Mouse (Mus musculus) heart, embryonic 11.5 days (tissue): ENCODE results near the gene Aars2. TPM values are rescaled to one million over a fixed set of nuclear protein-coding genes. Genes with fewer than 3 reads are reported as not detected.

Experiments used
- ATAC-seq: fragments of 200-750 bp; cut with Nextera tagmentation; replicated peaks from 2 replicates; pipeline ENCODE4 v1.8.0; 2017; ENCODE audit warnings: moderate library complexity; ENCODE audit not compliant: insufficient number of reproducible peaks, low FRiP score, low TSS enrichment
- H3K27ac ChIP-seq: fragments of 300-500 bp; sonication (generic); 2 replicates; pipeline ENCODE4 v1.5.1; 2014; ENCODE audit warnings: mild to moderate bottlenecking, low read depth, low read length
- H3K27me3 ChIP-seq: fragments of 300-500 bp; sonication (generic); 2 replicates; pipeline ENCODE4 v1.6.1; 2014; ENCODE audit warnings: mild to moderate bottlenecking, low read length, mixed read lengths; ENCODE audit not compliant: control insufficient read depth, insufficient read depth
- H3K36me3 ChIP-seq: fragments of 300-500 bp; sonication (generic); 2 replicates; pipeline ENCODE4 v1.6.1; 2014; ENCODE audit warnings: mild to moderate bottlenecking, low read length, moderate library complexity, mixed read lengths; ENCODE audit not compliant: control insufficient read depth, insufficient read depth
- H3K4me1 ChIP-seq: fragments of 300-500 bp; sonication (generic); 2 replicates; pipeline ENCODE4 v1.6.1; 2014; ENCODE audit warnings: low read length; ENCODE audit not compliant: control insufficient read depth, insufficient read depth
- H3K4me2 ChIP-seq: fragments of 300-500 bp; sonication (generic); 2 replicates; pipeline ENCODE4 v1.6.1; 2014; ENCODE audit warnings: mild to moderate bottlenecking, moderate library complexity
- H3K4me3 ChIP-seq: fragments of 300-500 bp; sonication (generic); 2 replicates; pipeline ENCODE4 v1.5.1; 2014; ENCODE audit warnings: low read depth, low read length
- H3K9ac ChIP-seq: fragments of 300-500 bp; sonication (generic); 2 replicates; pipeline ENCODE4 v1.6.1; 2014; ENCODE audit warnings: mild to moderate bottlenecking, low read depth, low read length, moderate library complexity
- H3K9me3 ChIP-seq: fragments of 300-500 bp; sonication (generic); replicated peaks from 2 replicates; pipeline ENCODE4 v1.6.1; 2016; ENCODE audit warnings: low read length; ENCODE audit not compliant: control insufficient read depth
- WGBS: fragments of 180-500 bp; shearing (Covaris S2); extraction: QIAGEN DNeasy Blood & Tissue Kit; methylation state at CpG from one replicate; pipeline ENCODE4 v1.1.7; 2014; ENCODE audit not compliant: insufficient replicate concordance; 5-methylcytosine and 5-hydroxymethylcytosine counted together
- polyA plus RNA-seq: library from polyadenylated mRNA; unstranded; fragments of >200 nt; fragmentation: Nextera tagmentation; extraction: Ambion mirVana; gene quantifications from 2 replicates; pipeline ENCODE4 v1.2.1, GENCODE M21; 2014

Aars2 gene
- polyA plus RNA-seq, 1 experiment from 2014 or later = 12.1 TPM

GRCm38 (mm10) chr17:45554420-45554819, 47.8 kb downstream of the Aars2 start:
- H3K27me3 ChIP-seq = peaks cover 25% of the 10 kb centered on the region
- 40% methylated on average over 1 of the region's 1 CpGs for WGBS
- no peak for ATAC-seq

GRCm38 (mm10) chr17:45555452-45556106, 48.9 kb downstream of the Aars2 start, which contains the start of gene Nfkbie:
Gene Nfkbie, plus strand, starts transcription at chr17:45555703.
- Histone ChIP-seq H3K27me3 (peaks cover 22% of the 10 kb centered on the region), H3K9me3 (no peaks in the 10 kb centered on the region), H3K27ac (no peak within 1 kb of the TSS), H3K4me2 (peak within 1 kb of the TSS; percentile 94), H3K4me3 (peak within 1 kb of the TSS; percentile 60), H3K9ac (peak within 1 kb of the TSS; percentile 65), H3K36me3 (no peaks in the 10 kb centered on the region), H3K4me1 (peaks cover 6% of the 10 kb centered on the region; the same call in 1 of the 2 replicates)
- WGBS = under 1% methylated on average over 45 of the region's 45 CpGs
- ATAC-seq = peak; percentile 74

More at GRCm38 (mm10) chr17:45554420-45554819, 47.8 kb downstream of the Aars2 start:
- Histone ChIP-seq H3K4me1 (peaks cover 9% of the 10 kb centered on the region; the same call in 1 of the 2 replicates), H3K27ac (no peak overlapping the region), H3K9ac (no peak overlapping the region), H3K4me3 (no peak overlapping the region), H3K9me3 (no peaks in the 10 kb centered on the region), H3K4me2 (no peak overlapping the region), H3K36me3 (no peaks in the 10 kb centered on the region)

DNA sequence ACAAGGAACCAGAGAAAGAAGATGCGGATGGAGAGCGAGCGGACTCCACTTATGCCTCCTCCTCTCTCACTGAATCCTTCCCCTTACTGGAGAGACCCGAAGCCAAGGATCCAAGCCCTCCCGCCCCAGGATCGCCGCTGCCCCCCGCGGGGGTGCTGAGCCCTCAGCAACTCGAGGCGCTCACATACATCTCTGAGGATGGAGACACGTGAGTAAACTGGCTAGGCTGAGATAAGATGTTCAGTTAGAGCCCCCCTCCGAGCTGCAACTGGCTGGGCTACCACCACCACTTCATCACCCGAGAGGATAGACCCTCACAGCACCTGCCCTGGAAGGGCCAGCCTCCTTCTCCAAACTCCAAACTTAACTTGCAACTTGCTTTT, 49.5 kb downstream of the Aars2 start:
- peak overlapping the region; percentile 65 for H3K9ac ChIP-seq
- H3K4me2 ChIP-seq = peak overlapping the region; percentile 94
- 2% methylated on average over 14 of the region's 14 CpGs for WGBS
- H3K9me3 ChIP-seq = no peaks in the 10 kb centered on the region
- peaks cover 22% of the 10 kb centered on the region for H3K27me3 ChIP-seq
- H3K36me3 ChIP-seq = no peaks in the 10 kb centered on the region
- H3K27ac ChIP-seq = no peak overlapping the region
- ATAC-seq = no peak
- H3K4me1 ChIP-seq = peaks cover 6% of the 10 kb centered on the region; the same call in 1 of the 2 replicates
- H3K4me3 ChIP-seq = peak overlapping the region; percentile 60

DNA sequence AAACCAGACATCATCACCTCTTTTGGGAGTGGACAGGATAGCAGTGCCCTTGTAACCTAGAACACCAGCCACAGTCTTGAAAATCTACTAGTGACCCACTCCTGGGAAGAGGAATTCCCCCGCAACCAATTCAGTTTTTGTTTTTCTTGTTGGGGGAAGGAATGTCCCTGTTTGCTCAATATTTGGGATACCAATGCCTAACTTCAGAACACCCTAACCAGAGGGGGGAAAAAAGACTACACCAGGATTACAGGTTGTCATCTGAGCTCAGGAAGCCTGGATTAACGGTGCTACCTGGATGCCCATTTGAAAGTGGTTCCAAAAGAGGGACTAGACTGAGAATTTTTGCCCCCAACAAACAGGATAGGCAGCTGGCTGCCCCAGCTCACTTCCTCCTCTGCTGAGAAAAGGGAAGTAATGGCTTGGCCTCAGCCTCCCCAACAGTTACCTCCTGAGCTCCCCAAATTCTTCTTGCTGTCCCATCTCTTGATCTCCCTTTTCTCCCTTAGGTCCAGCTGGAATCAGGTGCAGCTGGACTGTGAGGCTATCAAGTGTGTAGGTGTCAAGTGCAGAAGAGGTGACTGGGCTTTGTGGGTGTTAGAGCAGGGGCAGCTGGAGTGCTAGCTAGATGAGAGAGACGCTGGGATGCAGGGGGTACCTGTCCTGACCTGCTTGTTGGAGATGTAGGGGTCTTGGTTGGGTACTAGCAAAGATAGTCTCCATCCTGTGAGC, 50.0 kb downstream of the Aars2 start:
- ATAC-seq = no peak
- Histone ChIP-seq H3K4me1 (peaks cover 6% of the 10 kb centered on the region; the same call in 1 of the 2 replicates), H3K27ac (no peak overlapping the region), H3K4me2 (peak overlapping the region; percentile 94), H3K9me3 (no peaks in the 10 kb centered on the region), H3K27me3 (peaks cover 22% of the 10 kb centered on the region), H3K36me3 (no peaks in the 10 kb centered on the region), H3K4me3 (peak overlapping the region; percentile 60), H3K9ac (no peak overlapping the region)
- WGBS = 71% methylated on average over 3 of the region's 3 CpGs

DNA sequence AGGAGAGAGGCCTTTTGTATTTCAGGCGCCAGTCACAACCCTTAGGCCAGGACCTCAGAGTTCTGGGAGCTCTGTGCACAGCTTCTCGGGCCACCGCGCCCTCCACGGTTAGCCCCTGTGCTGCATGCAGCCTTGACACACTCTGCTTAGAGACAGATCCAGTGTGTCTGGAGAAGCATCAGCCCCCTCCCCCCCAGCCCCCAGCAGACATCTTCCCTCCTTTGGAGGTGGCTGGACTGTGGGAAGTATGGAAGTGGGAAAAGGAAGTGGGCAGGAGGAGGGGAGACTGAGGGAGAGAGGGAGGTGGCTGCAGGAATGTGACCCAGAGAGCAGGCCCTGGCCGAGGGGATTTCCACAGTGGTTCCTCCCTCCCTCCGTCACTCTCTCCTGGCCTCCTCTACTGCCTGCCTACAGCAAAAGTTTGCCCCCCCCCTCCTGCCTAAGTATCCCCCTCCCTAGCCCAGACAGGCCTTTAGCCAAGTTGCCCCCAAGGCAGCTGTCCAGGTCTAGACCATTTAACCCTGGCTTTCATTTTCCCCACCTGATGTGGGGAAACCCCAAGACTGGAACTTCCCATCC, 50.7 kb downstream of the Aars2 start:
- 71% methylated on average over 7 of the region's 7 CpGs for WGBS
- no peak for ATAC-seq
- no peak overlapping the region for H3K4me3 ChIP-seq
- H3K36me3 ChIP-seq = no peaks in the 10 kb centered on the region
- peak overlapping the region; percentile 20; the same call in 1 of the 2 replicates for H3K4me2 ChIP-seq
- no peak overlapping the region for H3K9ac ChIP-seq
- H3K27me3 ChIP-seq = peaks cover 22% of the 10 kb centered on the region
- no peaks in the 10 kb centered on the region for H3K9me3 ChIP-seq
- H3K4me1 ChIP-seq = 0 out of 2 replicates have a peak, but pooled peaks cover 3% of the 10 kb centered on the region
- H3K27ac ChIP-seq = no peak overlapping the region

DNA sequence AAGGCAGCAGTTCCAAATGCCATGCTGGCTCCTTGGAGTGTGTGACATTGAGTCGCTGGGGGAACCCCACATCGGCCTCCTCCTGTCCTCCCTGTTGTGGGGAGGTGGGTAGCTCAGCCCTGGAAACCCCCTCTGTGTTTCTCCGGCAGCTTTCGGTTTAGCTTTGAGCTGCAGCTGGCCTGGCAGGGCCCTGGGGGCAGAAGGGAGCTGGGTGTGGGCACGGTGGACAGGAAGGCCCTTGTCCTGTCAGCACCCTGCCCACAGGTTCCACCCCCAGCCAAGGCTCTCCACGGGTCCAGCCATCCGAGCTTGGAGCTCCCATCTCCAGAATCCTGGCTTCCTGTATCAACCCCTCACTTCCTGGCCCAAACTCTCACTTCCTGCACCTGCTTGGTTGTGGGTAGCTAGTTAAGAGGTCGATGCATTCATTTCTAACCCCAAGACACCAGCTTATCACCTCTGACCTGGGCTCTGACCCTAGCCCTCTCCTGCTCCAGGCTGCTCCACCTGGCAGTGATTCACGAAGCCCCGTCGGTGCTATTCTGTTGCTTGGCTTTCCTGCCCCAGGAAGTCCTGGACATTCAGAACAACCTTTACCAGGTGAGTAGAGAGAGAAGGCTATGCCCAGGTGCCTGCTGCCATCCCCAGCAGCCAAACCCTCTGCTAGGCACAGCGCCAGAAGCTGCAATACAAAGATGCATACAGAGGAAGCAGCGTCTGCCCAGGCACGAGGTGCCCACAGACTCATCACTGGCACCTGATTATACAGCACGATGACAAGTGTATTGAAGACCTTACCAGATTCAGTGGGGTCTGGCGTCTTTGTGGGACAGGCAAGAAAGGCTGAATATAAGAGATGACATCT, 51.6 kb downstream of the Aars2 start:
- Histone ChIP-seq H3K36me3 (no peaks in the 10 kb centered on the region), H3K4me2 (peak overlapping the region; percentile 5; the same call in 1 of the 2 replicates), H3K4me3 (no peak overlapping the region), H3K4me1 (0 out of 2 replicates have a peak, but pooled peaks cover 3% of the 10 kb centered on the region), H3K9me3 (no peaks in the 10 kb centered on the region), H3K27me3 (peaks cover 19% of the 10 kb centered on the region), H3K9ac (no peak overlapping the region), H3K27ac (no peak overlapping the region)
- 55% methylated on average over 16 of the region's 16 CpGs for WGBS
- no peak for ATAC-seq

DNA sequence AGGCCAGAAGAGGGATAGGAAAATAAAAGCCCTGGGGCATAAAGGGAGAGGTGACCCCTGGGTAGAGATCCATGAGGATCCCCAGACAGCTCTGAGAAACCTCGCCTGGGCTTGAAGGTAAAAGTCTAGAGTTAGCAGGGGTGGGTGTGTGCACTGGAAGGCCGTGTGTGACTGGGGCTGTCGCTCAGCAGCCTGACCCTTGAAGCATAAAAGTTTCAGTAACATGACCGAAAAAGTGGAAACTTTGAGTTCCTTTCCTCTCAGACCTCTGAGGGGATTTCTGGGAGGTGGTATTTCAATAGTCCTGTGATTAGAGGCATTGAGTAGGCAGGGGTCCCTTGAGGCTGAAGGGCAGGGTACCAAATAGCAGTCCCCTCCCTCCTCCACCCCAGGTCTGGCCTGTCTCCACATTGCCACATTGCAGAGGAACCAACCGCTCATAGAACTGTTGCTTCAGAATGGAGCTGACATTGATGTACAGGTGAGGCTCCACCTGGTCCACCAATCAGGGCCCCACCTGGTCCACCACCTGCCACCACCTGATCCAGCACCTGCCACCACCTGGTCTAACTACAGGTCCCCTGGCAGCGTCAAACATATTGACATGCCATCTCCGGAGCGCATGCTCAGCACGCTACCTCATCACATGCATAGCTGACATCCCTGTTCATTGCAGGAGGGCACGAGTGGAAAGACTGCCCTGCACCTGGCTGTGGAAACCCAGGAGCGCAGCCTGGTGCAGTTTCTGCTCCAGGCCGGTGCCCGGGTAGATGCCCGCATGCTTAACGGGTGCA, 53.3 kb downstream of the Aars2 start:
- Histone ChIP-seq H3K4me2 (no peak overlapping the region), H3K36me3 (no peaks in the 10 kb centered on the region), H3K9me3 (no peaks in the 10 kb centered on the region), H3K27ac (no peak overlapping the region), H3K4me1 (peaks cover 10% of the 10 kb centered on the region), H3K4me3 (no peak overlapping the region), H3K27me3 (peaks cover 16% of the 10 kb centered on the region), H3K9ac (no peak overlapping the region)
- WGBS = 76% methylated on average over 15 of the region's 15 CpGs
- ATAC-seq = no peak
